Mouse (Mus musculus): ENCODE data around the gene Psmd9.

DNA sequence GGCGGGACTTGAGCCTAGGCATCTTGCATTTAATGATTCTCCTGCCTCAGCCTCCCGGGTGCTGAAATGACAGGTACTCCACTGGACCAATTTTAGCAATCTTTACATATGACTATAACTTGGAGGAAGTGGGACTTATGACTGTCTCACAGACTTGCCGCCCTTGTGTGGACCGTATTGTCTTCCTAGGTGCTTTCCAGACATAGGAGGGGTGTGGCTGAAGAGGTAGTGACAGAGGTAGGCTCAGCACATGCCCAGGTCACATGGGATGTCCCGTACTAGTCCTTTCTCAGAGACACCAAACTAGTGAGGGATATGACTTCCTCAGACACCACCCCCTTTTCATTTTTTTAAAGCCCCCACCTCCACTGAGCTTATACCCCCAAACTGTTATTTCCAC is 9.6 kb downstream of the Psmd9 start:
- no peak for TF ChIP-seq POLR2A (IDR thresholded peaks at IDR 0.05; ENCODE audit: borderline replicate concordance, control insufficient read depth, low read depth, low read length)
- no peak for TF ChIP-seq CTCF (IDR thresholded peaks at IDR 0.05; ENCODE audit: control insufficient read depth, insufficient read depth, low read length)
